Mouse (Mus musculus): ENCODE measurements at regions not wholly inside any gene's neighbourhood (a gene's known extent, or its start where the extent isn't known, plus 50 kb on each side); places are given as distances from the start of the nearest gene placed in this dataset.

DNA sequence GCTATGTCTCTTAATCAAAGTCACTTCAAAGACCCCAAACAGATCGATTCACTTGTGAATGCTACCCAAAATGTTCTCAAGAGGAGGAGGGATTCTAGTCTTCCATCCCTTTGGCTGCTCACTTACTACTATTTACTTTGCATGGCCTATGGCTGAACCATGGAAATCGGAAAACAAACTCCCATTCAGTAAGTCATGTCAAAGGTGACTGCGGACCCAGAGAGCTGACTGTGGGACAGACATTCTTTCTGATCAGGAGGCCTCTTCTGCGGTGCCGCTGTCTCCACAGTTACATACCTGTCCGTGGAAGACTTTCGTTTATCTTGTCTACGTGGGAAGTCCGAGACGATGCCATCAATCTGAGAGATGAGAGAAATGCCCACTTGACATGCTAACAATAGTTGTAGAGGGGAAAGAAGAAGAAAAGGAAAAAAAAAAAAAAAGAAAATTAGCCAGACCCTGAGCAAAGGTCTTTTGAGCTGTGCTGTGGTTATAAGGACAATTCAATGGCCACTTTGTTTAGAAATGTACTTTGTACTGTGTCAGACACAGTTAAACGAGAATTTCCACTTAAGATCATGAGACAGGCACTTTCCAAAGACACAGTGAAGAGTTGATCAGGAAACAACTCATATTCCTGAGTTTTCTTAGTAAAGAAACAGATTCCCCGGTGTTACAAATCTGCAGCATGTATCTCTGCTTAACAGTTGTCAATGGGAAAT, 92.7 kb downstream of the Olig3 start:
- no peak for TF ChIP-seq POLR2A (IDR thresholded peaks at IDR 0.05; ENCODE audit: low read depth, low read length)
- Histone ChIP-seq H3K4me1 (ENCODE audit: control insufficient read depth, insufficient read depth, low read length) (no peaks in the 10 kb centered on the region), H3K4me3 (ENCODE audit: insufficient read depth, low read length) (no peak overlapping the region)

DNA sequence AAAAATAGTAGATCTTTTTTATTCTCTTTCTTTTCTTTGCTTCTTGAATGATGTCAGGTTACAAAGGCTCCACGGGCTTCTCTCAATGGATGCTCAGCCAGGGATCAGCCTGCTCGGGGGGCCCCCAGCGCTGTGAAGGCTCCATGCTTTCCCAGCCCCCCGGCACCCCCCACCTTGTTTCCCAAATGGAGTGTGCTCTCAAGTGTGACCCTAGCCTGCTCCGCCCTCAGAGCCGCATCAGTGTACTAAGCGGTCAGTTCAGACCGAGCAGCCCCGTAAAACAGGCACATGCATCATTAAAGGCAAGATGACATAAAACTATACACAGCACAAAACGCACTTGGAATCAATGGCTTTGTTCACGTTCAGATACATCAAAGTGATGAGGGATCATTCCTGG, 102.7 kb downstream of the Olig3 start:
- TF ChIP-seq POLR2A (IDR thresholded peaks at IDR 0.05; ENCODE audit: low read depth, low read length), result no peak
- TF ChIP-seq CTCF (IDR thresholded peaks at IDR 0.05; ENCODE audit: borderline replicate concordance, insufficient read depth, low read length), result no peak
- Histone ChIP-seq H3K4me1 (ENCODE audit: control insufficient read depth, insufficient read depth, low read length) (peaks cover 2% of the 10 kb centered on the region), H3K27ac (ENCODE audit: insufficient read depth, low read length) (no peak overlapping the region), H3K4me3 (ENCODE audit: insufficient read depth, low read length) (no peak overlapping the region)

More for the DNA sequence above, 92.7 kb downstream of the Olig3 start:
- H3K27ac ChIP-seq (ENCODE audit: insufficient read depth, low read length), result no peak overlapping the region

DNA sequence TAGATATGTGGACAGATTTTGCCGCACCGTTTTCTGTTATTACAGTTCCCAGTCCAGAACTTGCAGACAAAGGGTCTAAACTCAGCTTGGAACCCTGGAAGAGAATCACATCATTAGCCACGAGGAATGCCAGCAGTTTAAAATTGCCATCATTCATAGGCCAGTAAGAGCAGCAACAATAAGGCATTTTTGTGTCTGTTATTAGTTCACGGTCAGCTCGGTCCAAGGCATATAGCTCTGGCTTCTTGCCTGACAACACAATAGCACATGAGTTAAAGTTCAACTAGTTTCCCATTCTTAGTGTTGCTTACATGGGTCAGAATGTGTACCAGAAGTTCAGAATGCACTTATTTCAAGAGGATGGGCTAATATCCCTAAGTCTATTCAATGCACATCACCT, 103.4 kb downstream of the Olig3 start:
- Histone ChIP-seq H3K27ac (ENCODE audit: insufficient read depth, low read length) (no peak overlapping the region), H3K4me3 (ENCODE audit: insufficient read depth, low read length) (no peak overlapping the region), H3K4me1 (ENCODE audit: control insufficient read depth, insufficient read depth, low read length) (peaks cover 4% of the 10 kb centered on the region)
- no peak for TF ChIP-seq POLR2A (IDR thresholded peaks at IDR 0.05; ENCODE audit: low read depth, low read length)
- no peak for TF ChIP-seq CTCF (IDR thresholded peaks at IDR 0.05; ENCODE audit: borderline replicate concordance, insufficient read depth, low read length)

DNA sequence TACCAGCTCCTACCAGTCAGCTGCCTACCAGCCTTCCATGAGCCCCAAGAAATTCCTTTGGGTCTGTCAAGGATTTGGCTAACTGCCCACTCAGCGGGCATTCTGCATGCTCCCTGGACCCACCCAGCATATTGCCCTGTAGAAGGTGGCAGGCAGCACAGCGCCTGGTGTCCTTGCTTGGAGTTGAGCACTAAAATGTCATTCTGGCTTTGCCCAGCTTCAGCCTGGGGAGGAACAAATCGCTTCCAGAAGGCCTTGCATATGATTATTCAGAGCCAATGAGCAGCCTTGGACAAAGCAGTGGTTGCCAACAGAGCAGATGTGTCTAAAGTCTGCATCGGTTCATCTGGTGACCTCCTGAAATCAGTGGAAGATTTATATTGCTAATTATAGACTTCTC, 103.8 kb downstream of the Olig3 start:
- H3K4me3 ChIP-seq (ENCODE audit: insufficient read depth, low read length), result no peak overlapping the region
- TF ChIP-seq CTCF (IDR thresholded peaks at IDR 0.05; ENCODE audit: borderline replicate concordance, insufficient read depth, low read length), result no peak
- TF ChIP-seq POLR2A (IDR thresholded peaks at IDR 0.05; ENCODE audit: low read depth, low read length), result no peak

DNA sequence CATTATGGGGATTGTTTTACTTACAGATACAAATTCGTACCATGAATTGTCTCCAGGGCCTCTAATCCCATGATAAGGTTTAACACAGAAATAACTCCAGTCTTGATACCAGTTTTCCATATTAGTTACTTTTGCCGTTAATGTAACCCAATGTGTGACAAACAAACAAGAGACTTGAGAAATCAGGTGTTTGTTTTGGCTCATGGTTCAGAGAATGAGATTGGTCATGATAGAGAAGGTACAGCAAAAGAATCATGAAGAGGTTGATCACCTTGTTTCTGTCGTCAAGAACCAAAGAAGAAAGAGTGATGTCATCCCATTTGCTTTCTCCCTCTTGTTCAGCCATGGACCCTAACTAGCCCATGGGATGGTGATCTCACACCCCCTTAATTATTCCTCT, 107.5 kb downstream of the Olig3 start:
- no peak for TF ChIP-seq POLR2A (IDR thresholded peaks at IDR 0.05; ENCODE audit: low read depth, low read length)
- Histone ChIP-seq H3K4me3 (ENCODE audit: insufficient read depth, low read length) (no peak overlapping the region), H3K27ac (ENCODE audit: insufficient read depth, low read length) (peak overlapping the region; percentile 91), H3K4me1 (ENCODE audit: control insufficient read depth, insufficient read depth, low read length) (peaks cover 4% of the 10 kb centered on the region)

More for the DNA sequence above, 103.8 kb downstream of the Olig3 start:
- no peak overlapping the region for H3K27ac ChIP-seq (ENCODE audit: insufficient read depth, low read length)
- peaks cover 4% of the 10 kb centered on the region for H3K4me1 ChIP-seq (ENCODE audit: control insufficient read depth, insufficient read depth, low read length)

DNA sequence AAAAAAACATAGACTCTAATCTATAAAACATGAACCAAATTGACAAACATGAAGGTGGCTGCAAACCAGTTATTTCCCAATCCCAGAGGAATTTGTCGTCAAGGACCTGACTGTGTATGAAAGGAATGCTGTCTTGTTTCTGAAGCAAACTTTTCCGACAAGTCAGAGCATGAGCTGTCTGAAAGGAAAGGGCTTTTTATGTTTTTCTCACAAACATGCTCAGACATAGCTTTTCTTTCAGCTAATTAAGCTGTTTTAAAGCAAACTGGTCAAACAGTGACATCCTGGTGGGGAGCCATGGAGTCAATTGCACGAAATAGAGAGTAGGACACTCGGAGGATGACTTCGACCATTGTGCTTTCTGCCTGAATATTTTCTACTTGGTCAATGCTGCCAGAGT, 108.2 kb downstream of the Olig3 start:
- TF ChIP-seq POLR2A (IDR thresholded peaks at IDR 0.05; ENCODE audit: low read depth, low read length), result no peak
- no peak for TF ChIP-seq CTCF (IDR thresholded peaks at IDR 0.05; ENCODE audit: borderline replicate concordance, insufficient read depth, low read length)
- H3K4me1 ChIP-seq (ENCODE audit: control insufficient read depth, insufficient read depth, low read length), result peaks cover 4% of the 10 kb centered on the region
- H3K4me3 ChIP-seq (ENCODE audit: insufficient read depth, low read length), result no peak overlapping the region
- peak overlapping the region; percentile 100 for H3K27ac ChIP-seq (ENCODE audit: insufficient read depth, low read length)

DNA sequence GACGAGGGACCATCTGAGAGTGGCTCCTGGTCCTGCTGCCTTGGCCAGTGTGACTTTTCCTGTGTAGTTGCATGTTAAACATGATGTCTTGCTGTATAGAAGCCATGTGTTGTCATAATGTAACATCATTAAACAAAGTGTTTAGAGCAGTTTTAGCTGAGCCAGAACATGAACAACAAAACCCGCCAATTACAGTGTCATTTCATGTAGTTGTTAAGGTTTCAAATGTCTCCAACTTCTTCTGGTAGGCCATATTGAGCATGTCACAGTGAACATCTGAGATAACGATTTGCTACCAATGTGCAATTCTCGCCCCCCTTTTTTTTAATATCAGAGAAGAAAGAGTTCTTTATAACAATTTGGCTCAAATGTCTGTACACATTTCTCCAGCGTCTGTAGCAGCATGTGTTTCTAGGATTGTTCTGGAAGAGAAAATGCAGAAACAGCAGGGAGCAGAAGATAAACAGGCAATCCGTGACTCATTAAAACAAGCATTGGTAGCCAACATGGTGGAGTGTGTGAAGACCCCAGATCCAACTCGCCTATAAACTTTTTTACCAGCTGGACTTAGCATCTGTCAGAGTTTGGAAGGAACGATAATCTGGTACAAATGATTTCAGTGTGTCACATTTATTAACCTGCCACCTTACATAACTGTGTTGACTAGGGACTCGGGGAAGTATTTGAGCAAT, 115.2 kb downstream of the Olig3 start:
- no peaks in the 10 kb centered on the region for H3K4me1 ChIP-seq (ENCODE audit: control insufficient read depth, insufficient read depth, low read length)
- no peak overlapping the region for H3K4me3 ChIP-seq (ENCODE audit: insufficient read depth, low read length)
- no peak overlapping the region for H3K27ac ChIP-seq (ENCODE audit: insufficient read depth, low read length)
- TF ChIP-seq POLR2A (IDR thresholded peaks at IDR 0.05; ENCODE audit: low read depth, low read length), result no peak
- no peak for TF ChIP-seq CTCF (IDR thresholded peaks at IDR 0.05; ENCODE audit: borderline replicate concordance, insufficient read depth, low read length)

DNA sequence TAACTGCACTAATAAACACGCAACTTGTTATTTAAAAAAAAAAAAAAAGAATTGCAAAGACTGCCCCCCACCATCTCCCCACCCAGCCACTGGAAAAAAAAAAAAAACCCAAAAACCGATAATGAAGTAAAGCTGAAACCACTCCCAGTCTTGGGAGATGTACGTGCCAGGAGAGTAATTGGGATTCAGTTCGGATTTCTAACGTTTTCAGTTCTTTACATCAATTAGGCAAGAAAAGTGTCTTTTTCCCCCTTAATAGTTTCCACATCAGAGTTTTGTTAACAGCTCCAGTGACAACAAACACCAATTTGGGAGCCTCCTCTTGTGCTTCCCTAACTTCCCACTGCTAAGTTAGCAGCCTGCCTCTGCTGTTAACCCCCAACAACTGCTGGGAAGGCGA, 115.7 kb downstream of the Olig3 start:
- H3K27ac ChIP-seq (ENCODE audit: insufficient read depth, low read length), result 0 out of 2 replicates have a peak overlapping the region, but pooled peaks have one; percentile 4
- H3K4me3 ChIP-seq (ENCODE audit: insufficient read depth, low read length), result no peak overlapping the region
- no peaks in the 10 kb centered on the region for H3K4me1 ChIP-seq (ENCODE audit: control insufficient read depth, insufficient read depth, low read length)
- TF ChIP-seq POLR2A (IDR thresholded peaks at IDR 0.05; ENCODE audit: low read depth, low read length) (no peak), CTCF (IDR thresholded peaks at IDR 0.05; ENCODE audit: borderline replicate concordance, insufficient read depth, low read length) (no peak)

DNA sequence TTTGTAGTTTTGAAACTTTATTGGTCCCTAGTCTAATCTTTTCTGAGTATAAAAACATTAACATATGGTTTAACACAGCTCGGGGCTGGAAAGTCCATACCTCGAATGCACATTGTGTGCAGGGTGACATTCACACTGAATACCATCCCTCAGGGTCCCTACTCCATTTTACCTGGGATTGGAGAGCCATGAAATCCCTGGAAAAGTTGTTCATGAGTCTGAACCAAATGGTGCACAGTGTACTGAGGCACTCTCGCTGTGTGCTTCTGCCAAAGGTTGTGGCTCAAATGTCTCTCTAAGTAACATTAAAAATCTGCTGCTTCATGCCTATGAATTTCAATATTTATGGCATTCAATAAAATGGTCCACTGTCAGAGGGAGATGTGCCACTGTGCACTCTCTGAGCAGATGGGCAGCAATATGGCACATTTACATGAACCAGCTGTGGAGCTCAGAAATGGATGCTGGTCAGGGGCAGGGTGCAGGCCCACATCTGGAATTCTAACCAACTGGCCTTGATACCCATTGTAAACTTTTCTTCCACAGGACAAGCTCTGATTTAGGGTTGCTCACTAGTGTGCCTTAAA, 116.7 kb downstream of the Olig3 start:
- TF ChIP-seq CTCF (IDR thresholded peaks at IDR 0.05; ENCODE audit: borderline replicate concordance, insufficient read depth, low read length), result no peak
- no peak for TF ChIP-seq POLR2A (IDR thresholded peaks at IDR 0.05; ENCODE audit: low read depth, low read length)
- Histone ChIP-seq H3K4me3 (ENCODE audit: insufficient read depth, low read length) (no peak overlapping the region), H3K4me1 (ENCODE audit: control insufficient read depth, insufficient read depth, low read length) (no peaks in the 10 kb centered on the region), H3K27ac (ENCODE audit: insufficient read depth, low read length) (no peak overlapping the region)

DNA sequence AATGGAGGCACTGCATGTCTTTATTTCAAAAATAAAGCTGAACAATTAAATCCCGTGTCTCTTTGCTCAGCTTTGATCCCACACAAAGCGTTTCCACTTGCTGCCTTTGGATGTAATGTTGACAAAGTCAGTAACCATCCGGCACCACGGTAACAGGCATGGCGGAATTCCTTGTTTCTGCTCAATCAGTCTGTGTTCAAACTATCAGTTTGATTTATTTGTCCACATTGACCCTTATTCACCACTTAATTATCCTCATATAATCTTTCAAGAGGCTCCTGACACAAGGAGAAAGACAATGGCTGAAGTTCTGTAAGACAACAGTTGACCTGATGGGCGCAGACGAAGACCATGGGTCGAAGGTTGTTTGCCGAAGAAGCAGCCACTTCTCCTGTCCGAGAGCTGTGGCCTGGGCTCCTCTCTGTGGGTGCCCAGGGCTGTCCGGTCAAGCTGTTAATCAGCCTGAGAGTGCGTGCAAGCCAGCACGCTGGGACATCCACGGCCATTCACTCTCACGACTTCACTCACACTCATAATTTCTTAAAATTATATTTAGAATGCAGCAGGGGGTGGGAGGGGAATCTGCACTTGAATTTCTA, 106.1 kb upstream of the Ifngr1 start:
- Histone ChIP-seq H3K4me3 (ENCODE audit: insufficient read depth, low read length) (no peak overlapping the region), H3K4me1 (ENCODE audit: control insufficient read depth, insufficient read depth, low read length) (no peaks in the 10 kb centered on the region), H3K27ac (ENCODE audit: insufficient read depth, low read length) (no peak overlapping the region)
- TF ChIP-seq POLR2A (IDR thresholded peaks at IDR 0.05; ENCODE audit: low read depth, low read length), result no peak
- TF ChIP-seq CTCF (IDR thresholded peaks at IDR 0.05; ENCODE audit: borderline replicate concordance, insufficient read depth, low read length), result no peak

Measured in embryonic fibroblast, embryonic 13.5 days (primary cell).